Mouse (Mus musculus) MN1 (cell line): ENCODE data around the gene Ptprn2.

Experiments
- DNase-seq: peaks from one replicate; pipeline ENCODE4 v3.0.0-alpha.2; 2016; ENCODE audit warnings: low spot score

Ptprn2 gene

DNA sequence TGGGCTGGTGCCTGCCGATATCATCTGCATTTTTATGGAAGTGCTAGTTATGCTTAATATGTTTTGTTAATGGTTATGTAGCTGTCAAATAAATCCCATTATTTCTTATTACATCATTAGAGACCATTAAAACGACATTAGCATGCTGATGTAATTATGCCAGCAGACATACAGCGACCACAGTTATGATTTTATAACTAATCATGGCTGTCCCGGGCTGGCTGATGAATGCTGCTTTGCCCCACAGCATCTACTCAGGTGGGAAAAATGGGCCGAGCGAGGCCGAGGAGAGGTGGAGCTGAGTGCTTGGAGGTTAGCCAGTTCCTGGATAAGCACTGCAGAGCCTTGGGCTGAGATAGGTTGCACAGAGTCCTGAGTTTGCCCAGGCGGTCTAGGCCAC is 407.1 kb downstream of the Ptprn2 start:
- DNase-seq: no peak

DNA sequence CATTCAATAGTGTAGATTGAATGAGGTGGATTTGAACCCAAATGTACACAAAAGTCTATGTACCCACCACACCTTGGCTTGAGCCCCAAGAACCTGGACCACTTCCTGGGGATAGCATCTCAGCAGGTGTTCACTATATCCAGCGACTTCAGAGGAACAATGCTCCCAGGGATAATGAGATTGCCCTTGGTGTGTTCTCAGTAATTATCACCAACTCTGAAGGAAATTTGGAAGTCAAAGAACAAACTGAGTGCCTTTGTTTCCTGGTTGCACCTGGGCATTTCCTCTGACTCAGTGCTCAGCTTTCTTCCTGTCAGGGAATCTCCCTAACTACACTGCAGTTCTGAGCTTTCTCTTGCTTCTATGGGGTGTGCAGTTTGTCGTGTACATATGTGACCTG is 411.1 kb downstream of the Ptprn2 start:
- no peak for DNase-seq

DNA sequence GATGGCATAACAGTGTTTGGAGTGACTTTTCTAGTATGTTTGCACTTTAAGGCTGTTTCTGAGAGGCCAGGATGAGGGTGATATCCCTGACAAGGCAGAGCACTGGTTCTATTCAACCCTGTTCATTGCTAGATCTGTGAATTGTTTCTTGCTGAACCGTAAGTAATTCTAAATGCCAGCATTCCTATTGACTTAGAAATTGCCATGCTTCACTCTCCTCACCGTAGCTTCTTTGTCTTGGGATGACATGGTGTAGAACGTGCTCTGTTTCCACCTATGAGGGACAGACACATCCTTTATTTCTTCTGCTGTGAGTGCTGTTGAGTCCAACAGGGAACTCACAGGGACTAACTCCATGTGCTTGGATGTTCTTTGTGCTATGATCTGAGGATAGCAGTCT is 416.3 kb downstream of the Ptprn2 start:
- no peak for DNase-seq

DNA sequence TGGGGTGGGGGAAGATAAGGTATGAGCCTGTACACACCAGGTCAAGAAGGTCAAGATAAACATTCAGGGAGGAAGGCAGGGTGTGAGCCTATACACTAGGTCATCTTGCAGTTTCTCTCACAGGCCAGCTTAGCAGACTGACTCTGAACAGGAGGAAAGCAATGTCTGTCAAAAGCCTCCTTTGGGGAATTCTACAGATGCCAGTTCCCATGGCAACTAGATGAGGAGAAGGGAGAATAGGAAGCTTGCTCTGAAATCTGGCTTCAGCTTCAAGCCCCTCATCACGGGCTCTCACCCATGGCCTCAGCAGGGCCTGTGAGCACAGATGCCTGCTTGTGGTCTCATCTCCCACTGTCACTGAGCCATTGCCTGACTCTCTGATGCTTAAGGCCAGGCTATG is 421.9 kb downstream of the Ptprn2 start:
- DNase-seq: no peak

DNA sequence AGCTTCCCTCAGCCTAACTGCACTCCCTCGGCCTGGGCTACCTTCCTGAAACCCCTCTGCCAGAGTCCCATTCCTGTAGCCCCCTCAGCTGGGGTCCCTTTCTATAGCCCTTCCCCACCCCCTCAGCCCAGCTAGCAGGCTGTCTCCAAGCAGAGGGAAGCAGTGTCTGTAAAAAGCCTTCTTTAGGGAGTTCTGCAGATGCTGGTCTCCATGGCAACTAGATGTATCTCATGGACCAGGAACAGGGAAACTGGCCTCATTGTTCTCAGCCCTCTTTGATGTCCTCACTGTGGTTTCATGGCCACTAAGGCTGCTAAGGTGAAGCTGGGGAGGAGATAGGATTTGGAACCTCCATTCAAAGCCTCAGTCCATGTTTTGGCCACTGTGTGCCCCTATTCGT is 423.1 kb downstream of the Ptprn2 start:
- DNase-seq: no peak

DNA sequence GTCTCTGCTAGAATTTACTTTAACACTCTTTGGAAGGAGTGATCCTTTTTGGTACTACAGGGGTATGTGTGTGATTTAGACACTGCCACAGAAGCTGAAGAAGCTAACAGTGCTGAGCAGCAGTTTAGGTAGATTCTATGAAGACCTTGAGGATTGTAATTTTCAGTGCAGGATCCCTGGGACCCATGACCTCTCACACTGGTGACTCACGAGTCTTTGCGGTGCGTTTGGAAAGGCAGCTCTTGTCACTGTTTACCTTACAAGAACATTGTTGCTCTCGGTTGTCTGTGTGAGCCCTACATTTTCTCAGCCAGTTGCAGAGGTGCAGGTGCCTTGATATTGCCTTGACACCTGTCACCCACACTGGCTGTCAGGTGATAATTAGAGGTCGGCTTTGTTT is 431.3 kb downstream of the Ptprn2 start:
- no peak for DNase-seq

DNA sequence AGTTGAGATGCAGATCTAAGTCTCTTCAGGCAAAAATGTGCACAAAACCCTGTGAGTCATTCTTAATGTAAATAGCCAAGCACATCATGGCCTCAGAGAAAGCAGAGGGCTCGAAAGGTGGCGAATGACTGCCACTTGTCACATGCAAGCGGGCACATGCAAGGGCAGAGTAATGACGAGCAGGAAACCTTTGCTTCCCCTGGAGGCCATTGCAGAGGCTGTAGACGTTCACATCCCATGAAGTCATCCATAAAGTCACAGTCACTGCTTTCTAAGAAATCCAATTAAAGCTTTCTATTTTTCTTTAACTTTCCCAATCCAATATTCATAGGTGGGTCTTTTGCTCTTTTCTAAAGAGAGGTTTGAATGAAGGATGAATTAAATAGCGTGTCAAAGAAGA is 433.7 kb downstream of the Ptprn2 start:
- peak; percentile 40 for DNase-seq

DNA sequence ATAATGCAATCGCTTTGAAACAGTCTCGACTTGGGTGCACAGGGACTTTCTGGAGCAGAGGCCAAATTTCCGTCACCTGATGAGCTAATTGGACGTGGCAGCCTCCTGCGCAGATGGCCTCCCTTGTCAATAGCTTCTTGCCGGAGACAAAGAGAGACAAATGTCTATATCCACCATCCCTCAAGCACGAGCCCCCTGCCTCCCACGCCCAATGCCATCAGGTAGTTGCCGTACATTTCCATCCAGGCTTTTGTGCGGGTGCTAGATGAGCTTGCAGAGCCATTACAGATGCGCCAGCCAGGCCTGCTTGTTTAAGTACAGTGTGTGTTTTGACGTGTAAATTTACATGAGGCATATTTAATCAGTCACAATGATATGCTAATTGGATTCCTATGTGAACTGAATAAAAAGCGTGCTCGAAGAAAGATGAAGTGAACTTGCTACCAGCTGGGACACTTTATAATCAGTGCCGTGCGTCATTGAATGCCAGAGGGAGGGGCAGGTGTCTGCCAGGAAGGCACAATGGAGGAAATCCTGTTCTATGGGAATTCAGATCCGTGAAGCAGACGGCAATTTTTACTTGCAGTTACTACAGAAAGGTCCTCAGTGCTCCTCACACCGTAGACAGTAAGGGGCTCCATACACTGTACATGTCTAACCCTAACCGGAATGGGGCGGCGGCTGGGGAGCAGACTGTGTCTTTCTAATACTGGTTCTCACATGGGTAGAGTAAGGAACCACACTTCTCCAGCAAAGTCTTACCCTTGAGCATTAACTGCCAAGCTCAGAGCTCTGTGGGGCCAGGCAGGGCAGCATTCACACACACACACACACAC is 434.4 kb downstream of the Ptprn2 start:
- peak; percentile 77 for DNase-seq

DNA sequence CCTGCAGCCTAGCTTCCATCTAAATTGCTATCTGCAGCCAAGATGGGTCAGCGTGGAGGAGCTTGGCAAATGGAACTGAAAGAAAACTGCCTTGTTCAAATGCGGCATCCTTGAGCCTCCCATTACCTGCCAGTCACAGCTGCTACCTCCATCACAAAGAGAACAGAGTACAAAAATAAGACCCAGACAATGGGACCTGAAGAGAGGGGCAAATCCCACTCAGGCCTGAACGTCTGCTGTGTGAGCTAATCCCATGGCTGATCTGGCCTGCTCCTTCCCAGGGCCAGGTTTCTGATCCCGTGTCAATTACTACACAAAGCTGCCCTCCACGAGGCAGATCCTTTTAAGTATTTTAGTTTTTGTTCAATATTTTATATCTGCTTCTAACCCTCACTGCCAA is 441.6 kb downstream of the Ptprn2 start:
- DNase-seq: no peak

DNA sequence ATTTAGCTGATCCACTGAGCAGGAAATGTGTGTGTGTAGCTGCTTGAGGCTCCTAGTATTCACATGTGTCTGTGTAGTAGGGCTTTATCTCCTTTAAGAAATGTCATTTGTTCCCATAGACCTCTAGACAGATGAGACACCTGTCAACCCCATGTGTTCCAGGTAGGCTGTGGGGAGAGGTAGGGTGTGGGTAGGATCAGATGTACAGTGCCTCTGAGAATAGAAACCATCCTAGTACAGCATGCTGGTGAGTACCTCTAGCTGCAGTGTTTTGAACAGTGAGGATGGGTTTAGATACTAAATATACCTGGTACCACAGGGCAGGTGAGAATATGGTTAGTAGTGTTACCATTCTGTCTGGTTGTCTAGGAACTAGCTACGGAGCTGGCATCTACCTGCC is 442.0 kb downstream of the Ptprn2 start:
- DNase-seq: no peak

DNA sequence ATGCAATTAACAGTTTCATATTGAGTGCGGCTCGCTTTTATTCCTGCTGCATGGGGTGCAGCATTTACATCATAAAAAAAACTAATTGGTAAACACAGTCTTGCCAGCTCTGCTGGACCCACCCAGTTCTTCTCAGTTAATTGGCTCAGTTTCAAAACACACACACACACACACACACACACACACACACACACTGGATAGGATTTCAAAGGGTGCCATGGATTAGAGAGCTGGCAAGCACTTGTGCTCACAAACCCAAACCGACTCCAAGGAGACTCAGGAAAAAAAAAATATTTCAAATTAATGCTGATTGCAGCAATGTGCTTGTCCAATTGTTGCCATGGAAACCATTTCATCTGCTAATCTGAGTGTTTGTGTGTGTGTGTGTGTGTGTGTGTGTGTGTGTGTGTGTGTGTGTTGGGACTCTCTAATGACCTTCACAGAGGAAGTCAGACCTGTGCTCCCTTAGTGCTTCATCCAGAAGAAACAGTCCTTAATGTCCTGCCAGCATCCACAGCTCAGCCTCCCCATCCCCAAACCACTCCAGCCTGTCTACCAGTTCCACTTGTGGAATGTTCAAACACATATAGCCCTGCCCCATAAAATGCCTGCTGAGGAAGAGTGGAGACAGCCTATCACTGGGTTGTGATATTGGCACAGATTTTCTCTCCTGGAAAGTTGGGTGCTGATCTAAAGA is 452.8 kb downstream of the Ptprn2 start:
- peak; percentile 12 for DNase-seq

DNA sequence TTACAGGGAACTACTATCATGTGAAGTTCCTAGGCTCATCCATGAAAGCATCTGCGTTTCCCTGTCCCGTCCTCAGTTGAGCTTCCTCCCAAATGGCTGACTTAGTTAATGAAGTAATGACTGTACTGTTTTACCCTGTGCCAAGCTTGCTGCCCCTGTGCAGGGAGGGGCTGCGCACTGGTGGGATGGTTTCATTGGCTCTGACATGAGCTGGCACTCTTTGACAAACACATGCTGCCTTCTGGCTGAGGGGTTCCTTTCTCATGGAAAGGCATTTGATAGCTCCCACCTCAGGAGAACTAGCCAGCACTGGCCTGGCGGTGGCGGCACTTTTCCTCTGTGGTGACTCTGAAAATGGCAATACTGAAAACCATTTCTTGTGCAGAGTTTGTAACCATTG is 458.4 kb downstream of the Ptprn2 start:
- DNase-seq: no peak

DNA sequence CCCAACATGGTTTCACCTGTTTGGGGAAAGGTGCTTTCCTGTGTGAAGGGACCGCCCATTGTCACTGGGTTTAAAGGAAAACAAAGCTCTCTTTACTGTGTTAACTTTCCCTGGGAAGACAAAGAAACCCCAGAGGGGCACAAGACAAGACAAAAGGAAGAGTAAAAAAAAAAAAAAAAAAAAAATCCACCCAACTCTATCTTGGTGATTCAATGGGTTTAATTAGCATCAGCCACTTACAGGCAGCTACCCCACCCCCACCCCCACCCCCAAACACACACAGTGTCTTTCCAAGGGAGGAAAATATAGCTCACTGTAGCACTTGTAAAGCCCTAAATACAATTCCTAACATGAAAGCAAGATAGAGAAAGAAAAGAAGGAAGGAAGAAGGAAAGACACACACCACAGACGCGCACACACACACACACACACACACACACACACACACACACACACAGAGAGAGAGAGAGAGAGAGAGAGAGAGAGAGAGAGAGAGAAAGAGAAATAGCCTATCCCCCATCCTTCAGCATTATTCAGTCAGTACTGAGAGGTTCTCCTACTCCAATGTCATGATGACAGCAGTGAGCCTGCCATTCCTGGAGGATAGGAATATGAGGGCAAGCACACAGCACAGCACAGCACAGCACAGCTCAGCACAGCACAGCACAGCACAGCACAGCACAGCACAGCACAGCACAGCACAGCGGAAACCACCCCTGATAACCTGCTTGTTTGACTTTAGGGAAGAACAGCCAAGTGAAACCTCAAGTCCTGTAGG is 462.8 kb downstream of the Ptprn2 start:
- DNase-seq: no peak

DNA sequence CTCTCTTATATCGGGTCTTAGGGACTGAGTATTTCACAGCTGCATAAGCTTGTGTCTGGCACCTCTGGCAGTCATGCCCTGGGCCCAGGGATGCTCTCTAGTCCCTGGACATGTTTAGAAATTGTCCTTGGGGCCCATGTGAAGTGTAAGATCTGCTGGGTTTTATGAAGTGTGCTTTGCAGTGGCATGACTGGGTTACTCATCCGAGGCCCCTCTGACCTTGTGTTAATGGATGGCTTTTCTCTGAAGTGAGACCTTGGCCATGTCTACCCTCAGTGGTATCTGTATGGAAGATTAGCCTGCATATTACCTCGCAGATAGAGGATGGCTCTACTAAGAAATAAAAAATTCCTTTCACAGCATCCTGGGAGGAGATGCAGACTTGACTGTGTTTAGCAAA is 464.2 kb downstream of the Ptprn2 start:
- no peak for DNase-seq

DNA sequence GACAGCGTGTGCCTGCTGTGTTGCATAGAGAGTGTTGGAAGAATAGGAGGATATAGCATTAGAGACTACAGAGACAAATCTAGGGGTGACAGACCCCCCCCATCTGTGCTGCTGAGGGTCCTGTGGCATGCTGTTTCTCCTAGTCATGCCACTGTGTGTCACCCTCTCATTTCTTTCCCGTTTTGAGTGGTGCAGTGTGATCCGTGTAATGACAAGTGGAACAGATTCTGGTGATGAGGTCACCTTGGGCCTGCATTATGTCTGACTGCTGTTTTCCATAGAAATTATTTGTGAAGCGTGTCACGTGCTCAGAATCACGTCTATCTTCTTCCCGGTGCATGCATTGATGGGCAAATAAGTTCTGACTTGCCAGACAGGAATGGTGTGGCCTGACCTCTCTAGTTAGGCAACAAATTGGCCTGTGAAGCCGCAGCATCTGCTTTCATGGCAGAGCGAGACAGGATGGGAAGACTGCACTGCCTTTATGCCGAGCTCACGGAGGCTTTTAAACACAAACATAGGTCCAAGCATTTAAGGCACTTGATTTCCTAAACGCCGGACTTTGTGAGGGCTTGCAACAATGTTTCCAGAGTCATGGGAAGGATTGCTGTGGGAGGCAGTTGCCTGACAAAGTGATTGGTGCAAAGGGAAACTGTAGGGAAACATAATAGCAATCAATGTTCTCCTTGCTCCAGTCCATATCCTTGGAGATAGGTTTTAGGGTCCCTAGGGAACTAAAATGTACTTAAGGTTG is 467.1 kb downstream of the Ptprn2 start:
- DNase-seq: no peak

DNA sequence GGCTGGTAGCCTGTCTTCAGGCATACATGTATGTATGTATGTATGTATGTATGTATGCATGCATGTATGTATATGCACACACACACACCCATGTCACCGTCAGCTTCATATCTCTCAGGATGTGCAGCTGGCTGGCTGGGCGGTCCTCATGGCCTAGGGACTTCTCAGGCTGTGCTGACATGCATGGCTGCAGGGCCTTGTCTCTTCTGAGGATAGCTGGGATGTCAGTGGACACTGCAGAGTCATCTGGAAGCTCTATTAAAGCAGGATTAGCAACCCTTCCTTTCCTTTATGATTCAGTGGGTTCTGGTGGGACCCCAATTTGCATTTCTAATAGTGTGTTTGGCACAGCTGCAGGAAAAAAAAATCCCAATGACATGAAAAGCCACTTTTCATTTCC is 473.6 kb downstream of the Ptprn2 start:
- DNase-seq: no peak

DNA sequence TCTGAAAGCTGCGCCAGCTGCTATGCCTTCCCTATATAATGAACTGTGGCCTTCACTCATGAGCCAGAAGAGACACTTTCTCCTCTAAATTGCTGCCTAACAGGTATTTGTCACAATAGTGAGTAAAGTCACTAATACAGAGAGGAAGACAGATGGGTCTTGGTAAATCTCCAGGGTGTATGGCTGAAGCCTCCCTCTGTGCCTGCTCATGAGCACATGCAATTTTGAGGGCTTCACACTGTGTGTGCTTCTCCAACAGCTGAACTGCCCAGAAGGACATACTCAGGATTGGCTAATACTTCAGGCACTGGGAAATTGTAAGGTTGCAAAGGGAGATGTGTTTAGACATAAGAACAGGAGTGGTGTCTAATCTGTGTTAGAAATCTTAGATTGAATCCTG is 478.4 kb downstream of the Ptprn2 start:
- DNase-seq: no peak

DNA sequence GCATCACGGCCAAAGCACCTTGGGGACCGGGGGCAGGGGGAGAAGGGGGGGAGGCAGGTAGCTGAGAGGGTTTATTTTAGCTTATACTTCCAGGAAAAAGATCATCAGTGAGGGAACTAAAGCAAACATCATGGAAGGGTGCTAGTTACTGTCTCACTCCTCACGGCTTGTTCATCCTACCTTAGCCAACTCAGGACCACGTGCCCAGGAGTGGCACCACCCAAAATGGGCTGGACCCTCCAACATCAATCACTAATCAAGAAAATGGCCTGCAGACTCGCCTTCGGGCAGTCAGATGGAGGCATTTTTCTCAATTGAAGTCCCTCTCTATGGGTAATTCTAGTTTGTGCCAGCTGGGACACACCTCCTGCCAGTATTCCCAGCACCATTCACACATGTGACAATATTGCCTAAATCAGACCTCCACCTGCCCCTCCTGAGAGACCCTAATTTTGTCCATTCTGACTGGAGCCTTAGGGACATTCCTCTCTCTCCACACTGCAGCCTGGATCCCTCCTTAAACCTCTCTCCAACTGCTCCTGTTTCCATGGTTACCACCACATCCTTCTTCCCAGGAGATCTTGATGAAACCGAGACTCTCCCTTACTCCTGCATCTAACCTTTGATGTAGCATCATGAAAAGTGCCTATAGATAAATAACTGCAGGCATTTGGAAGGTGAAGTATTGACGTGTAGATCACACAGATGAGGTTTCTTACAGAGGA is 482.9 kb downstream of the Ptprn2 start:
- no peak for DNase-seq

DNA sequence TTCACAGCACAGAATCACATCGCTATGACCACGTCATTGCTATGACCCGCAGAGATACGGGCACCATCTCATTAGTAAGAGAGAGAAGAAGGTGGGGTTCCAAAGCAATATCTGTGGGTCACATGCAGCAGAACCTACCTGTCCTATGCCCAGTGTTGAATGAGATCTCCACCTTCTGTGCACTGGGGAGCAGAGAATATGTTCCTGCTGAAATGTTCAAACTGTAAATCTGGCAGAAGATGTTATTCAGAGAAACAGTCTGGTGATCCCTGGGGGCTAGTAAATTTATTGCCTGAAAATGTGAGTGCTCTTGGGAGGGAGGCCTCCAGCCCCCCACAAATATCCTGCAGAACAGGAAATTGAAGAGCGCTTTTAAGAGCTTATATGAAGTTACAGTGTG is 490.0 kb downstream of the Ptprn2 start:
- no peak for DNase-seq

DNA sequence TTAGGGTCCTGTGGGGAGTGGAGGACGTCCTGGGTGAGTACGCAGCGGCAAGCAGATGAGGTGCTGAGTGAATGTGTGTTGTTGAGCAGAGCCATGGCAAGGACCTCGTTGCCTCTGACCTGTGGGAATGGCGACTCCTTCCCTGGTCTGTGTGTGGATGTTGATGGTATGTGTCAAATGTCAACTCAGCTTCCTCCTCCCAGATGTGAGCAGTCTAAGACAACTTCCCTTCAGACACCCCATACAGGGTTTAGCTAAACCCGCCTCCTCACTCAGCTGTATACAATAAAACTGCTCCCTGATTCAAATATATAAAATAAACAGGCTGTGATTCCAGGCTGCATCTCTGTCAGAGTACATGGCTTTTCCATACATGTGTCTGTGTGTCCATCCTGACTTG is 491.5 kb downstream of the Ptprn2 start:
- no peak for DNase-seq

DNA sequence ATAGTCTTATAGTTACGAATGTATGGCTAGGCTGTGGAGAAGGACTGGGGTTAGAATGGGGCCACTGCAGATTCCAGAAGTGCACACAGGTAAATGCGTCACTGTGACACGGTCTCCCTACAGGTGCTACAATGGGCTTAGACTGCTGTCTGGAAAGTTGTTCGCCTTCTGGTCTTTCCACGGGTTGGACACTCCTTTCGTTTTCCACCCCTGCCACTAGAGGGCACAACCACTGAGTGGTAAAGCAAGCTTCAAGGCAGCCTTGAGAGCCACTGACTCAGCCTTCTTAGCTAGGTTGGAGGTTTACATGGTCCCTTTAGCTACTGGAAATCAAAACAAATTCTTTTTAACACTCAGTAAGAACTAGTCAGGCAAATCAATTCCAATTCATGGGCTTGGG is 492.7 kb downstream of the Ptprn2 start:
- no peak for DNase-seq

DNA sequence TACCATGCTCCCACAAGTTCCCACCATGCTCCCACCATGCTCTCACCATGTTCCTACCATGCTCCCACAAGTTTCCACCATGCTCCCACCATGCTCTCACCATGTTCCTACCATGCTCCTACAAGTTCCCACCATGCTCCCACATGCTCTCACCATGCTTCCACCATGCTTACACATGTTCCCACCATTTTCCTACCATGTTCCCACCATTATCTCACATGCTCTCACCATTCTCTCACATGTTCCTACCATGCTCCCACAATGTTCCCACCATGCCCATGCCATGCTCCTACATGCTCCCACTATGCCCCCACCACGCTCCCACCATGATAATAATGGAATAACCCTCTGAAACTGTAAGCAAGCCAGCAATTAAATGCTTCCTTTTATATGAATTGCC is 495.8 kb downstream of the Ptprn2 start:
- no peak for DNase-seq
